Mouse (Mus musculus): Measurements from ENCODE around the gene Sars2. TPM values are rescaled to one million over a fixed set of nuclear protein-coding genes. Genes with fewer than 3 reads are reported as not detected.

Gene Sars2
- total RNA-seq, 2 experiments from 2014 or later, result 18.5 to 18.8 TPM

Other genes starting within 250 kb of the Sars2 start
- gene Ifnl2, start 231.5 kb upstream of the Sars2 start, total RNA-seq (2021), result not detected
- not detected for gene Ifnl3, start 219.2 kb upstream of the Sars2 start, total RNA-seq (2021)
- gene Sycn, start 201.1 kb upstream of the Sars2 start, total RNA-seq (2021), result not detected
- under 1 TPM in 1 of 2 experiments, not detected in 1; 0.20 TPM for gene Nccrp1, start 194.7 kb upstream of the Sars2 start, total RNA-seq (2021)
- 10 to 100 TPM; 62.5 to 69.8 TPM for gene Samd4b, start 143.8 kb upstream of the Sars2 start, total RNA-seq (2021)
- gene Pak4, start 143.8 kb upstream of the Sars2 start, total RNA-seq (2021), result 10 to 100 TPM; 28.0 to 30.0 TPM
- not detected for gene Acp7, start 110.7 kb upstream of the Sars2 start, total RNA-seq (2021)
- 1 to 10 TPM in 1 of 2 experiments, under 1 TPM in 1; 0.86 to 1.6 TPM for gene Fbxo27, start 49.1 kb upstream of the Sars2 start, total RNA-seq (2021)
- gene Fbxo17, start 25.2 kb upstream of the Sars2 start, total RNA-seq (2021), result 1 to 10 TPM; 2.2 to 3.5 TPM
- 10 to 100 TPM; 81.4 to 86.2 TPM for gene Mrps12, start 172 bp upstream of the Sars2 start, total RNA-seq (2021)
- not detected for gene Ccer2, start 14.2 kb downstream of the Sars2 start, total RNA-seq (2021)
- gene Sirt2, start 24.7 kb downstream of the Sars2 start, total RNA-seq (2021), result 10 to 100 TPM; 73.7 to 82.5 TPM
- 10 to 100 TPM; 44.1 to 49.2 TPM for gene Nfkbib, start 25.5 kb downstream of the Sars2 start, total RNA-seq (2021)
- gene Rinl, start 47.0 kb downstream of the Sars2 start, total RNA-seq (2021), result 1 to 10 TPM; 2.5 to 2.8 TPM
- 100 to 1,000 TPM; 415 to 420 TPM for gene Hnrnpl, start 66.5 kb downstream of the Sars2 start, total RNA-seq (2021)
- gene Ech1, start 83.2 kb downstream of the Sars2 start, total RNA-seq (2021), result 100 to 1,000 TPM; 543 to 577 TPM
- 10 to 100 TPM; 11.3 to 12.7 TPM for gene Lgals4, start 91.9 kb downstream of the Sars2 start, total RNA-seq (2021)
- gene Lgals7, start 121.9 kb downstream of the Sars2 start, total RNA-seq (2021), result under 1 TPM; 0.72 to 0.86 TPM
- gene Capn12, start 139.4 kb downstream of the Sars2 start, total RNA-seq (2021), result under 1 TPM; 0.30 to 0.33 TPM
- gene Actn4, start 220.3 kb downstream of the Sars2 start, total RNA-seq (2021), result 100 to 1,000 TPM; 193 to 252 TPM
- gene Eif3k, start 239.9 kb downstream of the Sars2 start, total RNA-seq (2021), result 100 to 1,000 TPM; 241 to 264 TPM
- 1 to 10 TPM; 1.1 to 1.7 TPM for gene Map4k1, start 240.1 kb downstream of the Sars2 start, total RNA-seq (2021)

All from adrenal gland, postnatal 36 days (tissue).